Mouse (Mus musculus): ENCODE data around the gene Olfr59.

Olfr59 gene

GRCm38 (mm10) chr11:74283436-74283835 lies at the start of gene Olfr59:
Gene Olfr59, plus strand, starts transcription at chr11:74283736.
- DNase-seq (ENCODE audit: low spot score in 2 of 2): no peak

DNA sequence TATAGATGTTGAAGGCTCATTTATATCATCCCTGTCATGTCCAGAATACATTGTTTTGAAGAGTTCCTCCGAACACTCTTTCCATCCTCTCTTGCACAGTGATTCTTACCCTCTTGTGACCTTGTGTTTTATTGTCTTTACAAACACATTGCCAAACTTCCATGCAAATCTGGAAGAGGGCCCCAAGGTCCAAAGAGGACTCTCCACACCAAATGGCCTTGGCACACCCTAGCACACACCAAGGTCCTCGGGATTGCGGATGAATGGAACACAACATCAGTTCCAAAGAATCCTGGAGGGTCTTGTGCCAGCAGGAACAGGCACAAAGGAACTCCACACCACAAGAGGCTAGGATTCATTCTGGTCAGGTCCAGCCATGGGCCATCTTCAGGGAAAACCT lies 42.3 kb upstream of the Olfr59 start:
- DNase-seq (ENCODE audit: low spot score in 2 of 2): no peak

DNA sequence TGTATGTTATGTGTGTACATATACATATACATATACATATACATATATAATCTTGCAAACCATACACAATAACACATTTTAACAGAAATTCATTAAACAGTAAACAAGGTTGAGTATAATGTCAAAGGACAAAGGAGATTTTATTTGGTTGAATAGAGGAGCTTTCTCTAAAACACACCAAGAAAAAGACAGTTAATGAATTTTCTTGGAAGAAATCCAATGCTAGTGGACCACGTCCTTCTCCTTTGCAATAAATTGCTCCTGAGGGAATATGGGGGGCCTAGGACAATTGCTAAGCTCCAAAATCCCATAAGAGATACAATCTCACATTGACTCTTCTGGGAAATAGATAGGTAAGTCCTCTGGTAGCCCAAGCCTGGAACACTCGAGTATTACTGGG lies 24.0 kb upstream of the Olfr59 start, which contains the start of gene Olfr406:
TSS of gene Olfr406 (plus strand) at position 301 of the 400 bp plus-strand sequence.
- no peak for DNase-seq (ENCODE audit: low spot score in 2 of 2)

DNA sequence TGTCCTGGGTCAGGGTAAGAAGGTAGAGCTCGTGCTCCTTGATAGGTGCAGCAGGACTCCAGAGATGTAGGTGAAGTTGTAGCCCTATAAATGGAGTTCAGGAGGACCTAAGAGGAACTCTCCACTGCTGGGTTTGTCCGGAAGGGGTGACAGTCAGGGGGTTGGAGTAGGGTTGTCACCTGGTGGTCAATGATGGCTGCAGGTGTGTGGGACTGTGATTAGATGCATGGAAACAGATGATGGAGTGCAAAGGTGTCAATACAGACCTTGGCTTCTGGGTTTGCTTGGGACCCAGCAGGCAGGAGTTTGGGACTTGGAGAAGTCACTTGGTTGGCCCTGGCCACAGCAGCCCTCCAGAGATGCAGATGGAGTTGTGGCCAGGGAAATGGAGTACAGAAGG lies 3.7 kb downstream of the Olfr59 start:
- DNase-seq (ENCODE audit: low spot score in 2 of 2): no peak

- no peak for DNase-seq (ENCODE audit: low spot score in 2 of 2)
These were observed 42.5 kb downstream of the Olfr59 start for GRCm38 (mm10) chr11:74326044-74326443.

DNA sequence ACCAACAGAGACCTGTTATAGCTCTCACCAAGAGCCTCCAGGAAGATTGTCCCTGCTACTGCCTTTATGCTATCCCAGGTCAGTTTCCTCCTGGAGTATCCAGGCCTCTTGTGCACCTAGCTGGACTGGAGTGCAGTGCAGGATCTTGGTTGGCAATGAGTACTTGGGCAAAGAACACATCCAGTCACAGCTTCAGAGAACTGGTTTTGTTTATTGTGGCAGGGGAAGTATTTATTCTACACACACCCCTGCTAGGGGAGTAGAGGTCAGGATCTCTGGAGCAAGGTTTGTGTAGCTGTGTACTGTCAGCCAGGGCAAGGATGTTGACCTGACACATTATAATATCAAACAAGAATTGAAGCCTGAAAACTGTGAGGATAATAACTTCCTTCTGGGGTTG lies 45.2 kb downstream of the Olfr59 start:
- no peak for DNase-seq (ENCODE audit: low spot score in 2 of 2)

GRCm38 (mm10) chr11:74337931-74338330 lies 54.4 kb downstream of the Olfr59 start, which contains the start of gene Olfr410:
Gene Olfr410, minus strand, starts transcription at chr11:74338031.
- DNase-seq (ENCODE audit: low spot score in 2 of 2): no peak
